Mouse (Mus musculus): ENCODE results near the gene Nr5a2.

Gene Nr5a2

GRCm38 (mm10) chr1:136960428-136961012, at the start of gene Nr5a2:
Nr5a2 (minus strand) TSS chr1:136960448.
- ChIA-PET CTCF (no interaction called here), POLR2A (interaction anchor here in 2 of 4 experiments (0.6 to 1.6 kb wide), 5 partner anchors 9 to 256 kb away, joined by 3 to 4 read pairs (median 3); no protein-coding TSS in a partner anchor)

GRCm38 (mm10) chr1:137008726-137009239, 48.5 kb upstream of the Nr5a2 start:
- ChIA-PET POLR2A (no interaction called here), CTCF (no interaction called here)

- POLR2A ChIA-PET: interaction anchor here in 3 of 4 experiments (0.7 to 1.9 kb wide), 11 partner anchors 9 to 54 kb away, joined by 3 to 8 read pairs (median 3); no protein-coding TSS in a partner anchor
- CTCF ChIA-PET: interaction anchor here (0.5 to 1.2 kb wide), 14 partner anchors 11 to 234 kb away, joined by 3 to 11 read pairs (median 3); no protein-coding TSS in a partner anchor
These were observed 43.6 kb upstream of the Nr5a2 start for GRCm38 (mm10) chr1:137003816-137004215.

- CTCF ChIA-PET: interaction anchor here in 3 of 4 experiments (0.6 to 1.2 kb wide), 4 partner anchors 28 to 229 kb away, joined by 3 to 7 read pairs (median 4); no protein-coding TSS in a partner anchor
- POLR2A ChIA-PET: interaction anchor here in 2 of 4 experiments (0.8 to 1.9 kb wide), 5 partner anchors 12 to 53 kb away, joined by 3 to 8 read pairs (median 3); no protein-coding TSS in a partner anchor
These were observed 42.9 kb upstream of the Nr5a2 start for GRCm38 (mm10) chr1:137003144-137003543.

DNA sequence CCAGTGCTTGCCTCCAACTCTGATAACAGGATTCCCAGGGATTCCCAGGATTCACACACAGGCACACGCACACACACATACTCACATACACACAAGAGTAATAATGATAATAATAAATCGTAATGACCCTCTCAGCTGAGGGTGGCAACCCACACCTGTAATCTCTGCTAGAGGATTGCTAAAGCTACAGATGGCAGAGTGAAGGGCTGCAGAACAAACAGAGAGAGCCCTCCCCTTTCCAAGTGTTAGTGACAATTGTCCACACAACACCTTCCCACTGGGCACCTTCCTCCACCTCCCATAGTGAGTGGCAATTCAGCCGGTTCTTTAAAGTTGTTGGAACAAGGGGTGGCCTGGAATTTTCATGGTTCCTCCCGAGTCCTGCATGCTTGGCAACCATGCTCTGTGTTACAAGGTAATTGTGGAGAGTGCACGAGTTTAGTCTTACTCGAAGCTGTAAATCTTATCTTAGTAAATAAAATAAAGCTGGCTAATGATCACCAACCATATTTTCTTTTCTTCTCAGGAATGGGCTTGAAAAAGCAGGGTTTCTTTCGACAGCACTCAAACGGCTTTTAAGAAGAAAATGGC, 31.6 kb upstream of the Nr5a2 start:
- POLR2A ChIA-PET: interaction anchor here in 1 of 4 experiments (2.0 kb wide), 1 partner anchor 13 kb away, joined by 5 read pairs; no protein-coding TSS in a partner anchor
- CTCF ChIA-PET: no interaction called here

DNA sequence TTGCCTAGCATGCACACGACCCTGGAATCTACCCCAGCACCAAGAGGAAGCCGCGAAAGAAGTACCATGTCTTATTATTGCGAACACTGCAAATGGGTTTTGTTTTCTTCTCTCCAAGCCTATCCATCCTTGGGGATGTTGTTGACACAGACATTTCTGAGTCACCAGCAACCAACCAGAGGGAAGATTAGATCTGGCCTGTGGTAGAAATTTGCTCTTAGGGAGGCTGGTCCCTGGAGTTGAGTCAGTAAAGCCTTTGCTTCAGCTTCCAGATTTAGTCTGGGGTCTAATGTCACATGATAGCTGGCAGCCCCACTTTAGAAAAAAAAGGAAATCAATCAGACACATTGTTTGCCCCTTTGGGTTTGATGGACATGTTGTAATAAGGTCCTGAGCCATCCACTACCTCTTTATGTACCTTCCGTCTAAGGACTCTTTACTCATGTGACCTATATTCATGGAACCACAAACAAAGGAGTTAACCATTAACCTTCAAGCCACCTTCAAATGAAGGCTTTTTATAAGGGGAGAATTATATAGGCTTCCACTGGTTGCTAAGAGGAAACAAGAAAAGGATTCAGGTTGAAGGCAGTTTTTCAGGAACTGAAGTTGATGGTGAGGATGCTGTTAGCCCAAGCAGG, 20.1 kb upstream of the Nr5a2 start:
- CTCF ChIA-PET: interaction anchor here in 3 of 4 experiments (0.6 to 1.3 kb wide), 3 partner anchors 9 to 25 kb away, joined by 4 to 5 read pairs (median 4); no protein-coding TSS in a partner anchor
- POLR2A ChIA-PET: interaction anchor here in 2 of 4 experiments (0.6 to 3.9 kb wide), 14 partner anchors 9 to 305 kb away, joined by 3 to 45 read pairs (median 4); no protein-coding TSS in a partner anchor

GRCm38 (mm10) chr1:136977867-136978266, 17.6 kb upstream of the Nr5a2 start:
- ChIA-PET CTCF (interaction anchor here in 2 of 4 experiments (0.6 to 0.9 kb wide), 2 partner anchors 11 to 343 kb away, joined by 3 read pairs; no protein-coding TSS in a partner anchor), POLR2A (interaction anchor here in 3 of 4 experiments (0.6 to 3.9 kb wide), 8 partner anchors 20 to 62 kb away, joined by 3 to 45 read pairs (median 3); no protein-coding TSS in a partner anchor)

- POLR2A ChIA-PET: interaction anchor here in 1 of 4 experiments (0.7 to 1.2 kb wide), 2 partner anchors 24 to 31 kb away, joined by 3 to 4 read pairs; no protein-coding TSS in a partner anchor
These were observed 13.8 kb upstream of the Nr5a2 start for GRCm38 (mm10) chr1:136974040-136974439.

GRCm38 (mm10) chr1:136973016-136973415, 12.8 kb upstream of the Nr5a2 start:
- ChIA-PET CTCF (no interaction called here), POLR2A (interaction anchor here in 1 of 4 experiments (1.1 to 1.5 kb wide), 2 partner anchors 11 to 19 kb away, joined by 3 read pairs; no protein-coding TSS in a partner anchor)

More at GRCm38 (mm10) chr1:136974040-136974439, 13.8 kb upstream of the Nr5a2 start:
- CTCF ChIA-PET: no interaction called here

DNA sequence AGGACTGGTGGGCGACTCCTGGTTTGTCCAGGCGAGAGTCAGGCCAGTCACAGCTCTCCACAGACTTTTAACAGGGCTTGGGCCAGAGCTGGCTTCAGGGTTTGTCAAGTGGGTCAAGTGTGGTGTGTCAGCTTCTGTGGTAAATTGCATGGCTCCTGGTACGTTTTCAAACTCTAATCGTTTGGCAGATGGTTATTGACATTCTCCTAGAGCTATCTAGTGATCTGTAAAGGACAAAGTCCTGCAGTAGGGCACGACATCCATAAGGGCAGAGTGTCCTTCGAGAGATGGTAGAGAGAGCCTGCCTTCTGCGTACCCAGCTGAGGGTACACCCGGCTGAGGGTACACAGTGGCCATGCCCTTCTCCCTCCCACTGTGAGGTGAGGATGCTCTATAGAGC, 10.7 kb upstream of the Nr5a2 start:
- POLR2A ChIA-PET: interaction anchor here in 2 of 4 experiments (1.0 to 2.7 kb wide), 5 partner anchors 9 to 23 kb away, joined by 3 to 15 read pairs (median 6); no protein-coding TSS in a partner anchor

GRCm38 (mm10) chr1:136966728-136967386, 6.6 kb upstream of the Nr5a2 start:
- ChIA-PET CTCF (no interaction called here), POLR2A (interaction anchor here in 2 of 4 experiments (1.3 to 2.4 kb wide), 2 partner anchors 10 to 16 kb away, joined by 3 to 7 read pairs; no protein-coding TSS in a partner anchor)

More for the DNA sequence above, 10.7 kb upstream of the Nr5a2 start:
- CTCF ChIA-PET: no interaction called here

- ChIA-PET POLR2A (interaction anchor here in 2 of 4 experiments (1.2 to 2.9 kb wide), 5 partner anchors 8 to 44 kb away, joined by 3 to 26 read pairs (median 4); no protein-coding TSS in a partner anchor), CTCF (no interaction called here)
These were observed 757 bp downstream of the Nr5a2 start for GRCm38 (mm10) chr1:136959491-136959890.

DNA sequence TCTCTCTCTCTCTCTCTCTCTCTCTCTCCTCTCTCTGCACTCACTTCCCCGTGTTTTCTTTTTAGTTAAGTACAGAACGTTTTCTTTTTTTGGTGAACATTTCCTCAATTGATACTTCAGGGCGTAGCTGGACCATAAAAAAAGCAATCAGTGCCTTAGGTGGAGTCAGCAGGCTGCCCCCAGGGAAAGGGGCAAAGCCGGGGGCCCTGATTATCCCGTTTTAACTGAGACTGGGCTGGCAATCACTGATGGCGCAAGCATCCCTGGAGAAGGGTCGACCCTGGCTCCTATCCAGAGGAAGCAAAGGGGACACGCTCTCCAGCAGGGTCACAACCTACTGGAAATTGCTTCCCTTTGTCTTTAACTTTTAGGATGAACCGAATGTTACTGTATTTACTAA, 1.6 kb downstream of the Nr5a2 start:
- CTCF ChIA-PET: interaction anchor here in 1 of 4 experiments (0.6 to 0.8 kb wide), 2 partner anchors 11 to 56 kb away, joined by 3 to 7 read pairs; no protein-coding TSS in a partner anchor
- POLR2A ChIA-PET: interaction anchor here (0.6 to 2.9 kb wide), 15 partner anchors 10 to 87 kb away, joined by 3 to 26 read pairs (median 3); no protein-coding TSS in a partner anchor

- CTCF ChIA-PET: interaction anchor here in 2 of 4 experiments (0.6 to 0.8 kb wide), 2 partner anchors 12 to 166 kb away, joined by 5 to 7 read pairs; no protein-coding TSS in a partner anchor
These were observed 2.1 kb downstream of the Nr5a2 start for GRCm38 (mm10) chr1:136958185-136958584.

GRCm38 (mm10) chr1:136957696-136958095, 2.6 kb downstream of the Nr5a2 start:
- ChIA-PET POLR2A (interaction anchor here (0.5 to 2.9 kb wide), 25 partner anchors 8 to 260 kb away, joined by 3 to 26 read pairs (median 4); no protein-coding TSS in a partner anchor), CTCF (interaction anchor here in 2 of 4 experiments (0.6 to 0.8 kb wide), 4 partner anchors 12 to 221 kb away, joined by 5 to 7 read pairs (median 6); no protein-coding TSS in a partner anchor)

More at GRCm38 (mm10) chr1:136958185-136958584, 2.1 kb downstream of the Nr5a2 start:
- POLR2A ChIA-PET: interaction anchor here (0.5 to 2.9 kb wide), 22 partner anchors 8 to 260 kb away, joined by 3 to 26 read pairs (median 4); no protein-coding TSS in a partner anchor

- ChIA-PET CTCF (interaction anchor here in 3 of 4 experiments (0.5 to 0.7 kb wide), 3 partner anchors 76 to 118 kb away, joined by 3 to 5 read pairs (median 3); no protein-coding TSS in a partner anchor), POLR2A (interaction anchor here (0.6 to 4.2 kb wide), 39 partner anchors 8 to 559 kb away, joined by 3 to 45 read pairs (median 3); partner anchors contain the start of gene Ddx59 (in 1 of the 4))
These were observed 6.1 kb downstream of the Nr5a2 start for GRCm38 (mm10) chr1:136954108-136954494.

- CTCF ChIA-PET: interaction anchor here in 3 of 4 experiments (0.6 to 0.7 kb wide), 4 partner anchors 26 to 117 kb away, joined by 3 to 6 read pairs (median 4); no protein-coding TSS in a partner anchor
- POLR2A ChIA-PET: interaction anchor here (0.6 to 4.2 kb wide), 50 partner anchors 8 to 1923 kb away, joined by 3 to 45 read pairs (median 3); partner anchors contain the start of gene Ddx59 (in 1 of the 4)
These were observed 6.7 kb downstream of the Nr5a2 start for GRCm38 (mm10) chr1:136953444-136954107.
